Mouse (Mus musculus): ENCODE data around the gene Dynlt1c. TPM values are rescaled to one million over a fixed set of nuclear protein-coding genes. Genes with fewer than 3 reads are reported as not detected.
"Not testable (repeated sequence)": the region's sequence is repeated elsewhere in the genome, so short reads cannot be mapped to it uniquely, and the experiment has no call there.

Dynlt1c gene
- polyA plus RNA-seq, 1 experiment = 0.79 TPM

DNA sequence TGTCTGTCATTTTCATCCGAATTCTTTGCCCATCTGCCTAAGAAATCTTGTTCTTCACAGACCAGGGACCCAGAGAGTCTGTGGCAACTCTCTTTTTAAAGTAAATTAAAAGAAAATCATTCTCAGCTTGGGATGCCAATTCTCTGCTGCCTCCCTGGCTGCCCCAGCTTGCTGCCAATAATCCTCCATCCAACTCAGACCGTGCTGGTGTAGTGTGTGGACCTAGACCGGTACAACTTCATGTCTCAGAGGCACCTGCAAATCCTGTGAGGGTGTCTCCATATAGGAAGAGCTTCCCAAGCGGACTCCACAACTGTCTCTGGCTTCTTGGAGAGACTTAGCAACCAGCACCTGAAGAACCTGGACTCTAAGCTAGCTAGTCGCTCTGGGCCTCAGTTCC is 35.4 kb downstream of the Dynlt1c start:
- H3K9me3 ChIP-seq = no peaks in the 10 kb centered on the region
- H3K27me3 ChIP-seq (replicated peaks) = no peaks in the 10 kb centered on the region
- peaks cover 13% of the 10 kb centered on the region for H3K4me1 ChIP-seq
- H3K4me3 ChIP-seq (replicated peaks) = no peak overlapping the region
- H3K36me3 ChIP-seq (replicated peaks; ENCODE audit: low read length) = peaks cover 4% of the 10 kb centered on the region
- TF ChIP-seq GATA1 (IDR thresholded peaks at IDR 0.05; ENCODE audit: borderline replicate concordance, low read length) = no peak
- no peak for TF ChIP-seq FLI1 (IDR thresholded peaks at IDR 0.05; ENCODE audit: low read length)

DNA sequence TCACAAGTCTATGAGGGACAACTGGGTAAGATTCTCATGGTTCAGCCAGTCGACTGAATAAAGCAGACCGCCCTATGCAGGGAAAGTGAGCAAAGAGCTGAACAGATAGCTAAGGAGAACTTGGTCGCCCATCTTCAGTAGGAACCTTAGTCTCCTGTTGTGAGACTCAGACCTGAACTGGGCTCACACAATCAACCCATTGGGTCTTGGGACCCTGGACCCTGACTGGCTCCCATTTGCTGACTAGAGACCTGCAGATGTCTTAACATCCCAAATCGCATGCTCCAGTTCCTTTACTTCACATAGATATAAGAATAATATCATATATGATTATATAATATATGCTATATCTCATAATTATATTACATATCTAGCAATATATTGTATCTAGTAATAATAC is 36.0 kb downstream of the Dynlt1c start:
- H3K27me3 ChIP-seq (replicated peaks); H3K4me3 ChIP-seq (replicated peaks): not testable (repeated sequence)
- peaks cover 13% of the 10 kb centered on the region for H3K4me1 ChIP-seq

DNA sequence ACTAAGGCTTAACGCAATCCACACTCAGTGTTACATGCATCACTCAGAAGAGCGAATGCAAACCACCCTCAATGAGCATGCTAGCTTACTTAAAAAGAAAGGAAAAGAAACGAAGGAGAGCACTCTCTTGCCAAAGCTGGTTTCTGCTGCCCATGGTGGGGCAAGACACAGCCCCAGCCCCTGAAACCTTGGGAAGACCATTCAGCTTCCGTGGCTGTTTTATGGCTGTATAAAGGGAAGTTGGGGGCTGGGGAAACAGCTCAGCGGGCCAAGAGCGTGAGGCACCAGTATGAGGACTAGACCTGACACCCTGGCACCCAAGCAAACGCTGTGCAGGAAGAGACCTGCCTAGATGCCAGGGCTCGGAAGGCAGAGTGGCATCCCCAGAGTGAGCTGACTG is 37.0 kb downstream of the Dynlt1c start:
- not testable (repeated sequence) for H3K27me3 ChIP-seq (replicated peaks); H3K36me3 ChIP-seq (replicated peaks; ENCODE audit: low read length); H3K4me3 ChIP-seq (replicated peaks); H3K9me3 ChIP-seq
- H3K4me1 ChIP-seq = peaks cover 13% of the 10 kb centered on the region

More for the DNA sequence above, 36.0 kb downstream of the Dynlt1c start:
- H3K9me3 ChIP-seq; H3K36me3 ChIP-seq (replicated peaks; ENCODE audit: low read length): not testable (repeated sequence)

DNA sequence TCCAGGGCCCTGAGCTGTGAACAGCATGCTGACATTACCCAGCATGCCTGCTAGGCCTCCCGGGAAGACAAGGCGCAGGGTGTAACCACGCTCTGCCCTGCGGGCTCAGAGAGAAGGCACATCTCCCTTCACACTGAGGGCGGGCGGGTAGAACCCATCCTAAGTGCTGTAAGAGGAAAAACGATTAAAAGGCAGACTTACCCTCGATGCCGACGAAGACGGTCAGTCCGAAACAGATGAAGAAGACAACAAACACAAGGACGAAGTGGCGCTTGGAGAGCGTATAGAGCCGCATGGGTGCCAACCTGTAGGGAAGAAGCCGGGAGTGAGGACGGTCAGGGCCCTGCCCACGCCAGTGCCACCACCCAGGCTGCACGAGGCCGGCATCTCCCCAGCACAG is 38.0 kb downstream of the Dynlt1c start:
- not testable (repeated sequence) for H3K36me3 ChIP-seq (replicated peaks; ENCODE audit: low read length); H3K4me3 ChIP-seq (replicated peaks); H3K27me3 ChIP-seq (replicated peaks); H3K9me3 ChIP-seq
- peaks cover 13% of the 10 kb centered on the region for H3K4me1 ChIP-seq

DNA sequence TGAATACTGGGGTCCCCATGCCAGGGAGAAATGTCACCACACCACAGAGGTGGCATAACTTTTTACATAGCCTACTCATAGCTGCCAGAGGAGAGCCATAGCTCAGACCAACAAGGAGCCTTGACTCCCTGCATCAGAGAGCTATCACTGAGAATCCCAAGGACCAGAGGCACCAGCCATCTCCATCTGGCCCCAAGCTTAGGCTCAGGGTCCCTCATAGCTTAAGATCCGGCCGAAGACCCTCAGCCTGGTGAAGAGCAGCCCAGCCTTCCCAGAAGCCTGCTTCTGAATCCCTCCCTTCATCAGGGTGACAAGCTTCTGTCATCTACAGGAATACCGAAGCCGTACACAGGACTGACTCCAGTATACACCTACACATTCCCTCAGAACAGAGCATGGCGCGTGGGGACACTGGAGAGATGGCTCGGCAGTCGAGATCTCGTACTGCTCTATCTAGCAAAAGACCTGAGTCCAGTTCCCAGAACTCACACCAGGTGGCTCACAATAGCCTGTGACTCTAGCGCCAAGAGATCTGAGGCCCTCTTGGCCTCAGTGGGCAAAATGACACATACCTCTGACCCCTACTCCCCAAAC is 38.7 kb downstream of the Dynlt1c start:
- H3K4me3 ChIP-seq (replicated peaks); H3K9me3 ChIP-seq: not testable (repeated sequence)

DNA sequence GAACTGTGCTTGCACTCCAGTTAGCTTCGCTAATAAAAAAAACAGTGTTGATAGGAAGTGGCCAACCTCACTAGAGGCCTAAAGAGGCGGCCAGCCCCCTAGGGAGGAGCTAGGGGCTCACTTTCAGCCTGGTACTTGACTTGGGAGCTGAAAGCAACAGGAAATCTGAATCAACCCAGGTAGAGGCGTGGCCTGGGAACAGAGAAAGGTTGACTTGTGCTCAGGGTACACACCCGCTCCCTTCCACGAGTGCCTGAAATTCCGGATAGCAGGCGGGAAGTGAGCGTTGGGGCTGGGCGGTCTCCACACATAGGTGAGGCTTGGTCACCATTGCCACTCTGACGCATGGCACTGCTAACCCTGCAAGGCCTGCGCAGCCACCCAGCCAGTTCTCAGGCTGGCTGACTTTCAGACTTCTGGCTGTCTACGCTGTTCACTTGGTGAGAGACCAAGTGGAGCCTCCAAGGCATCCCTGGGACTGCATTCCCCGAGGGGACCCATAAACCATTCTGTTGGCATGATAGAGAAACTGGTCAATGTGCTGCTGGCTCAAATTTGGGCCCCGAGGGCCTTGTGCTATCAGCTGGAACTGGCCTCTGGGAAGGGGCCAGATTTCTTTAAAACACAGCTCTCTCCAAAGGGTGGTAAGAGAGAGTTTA is 39.4 kb downstream of the Dynlt1c start:
- H3K4me3 ChIP-seq (replicated peaks); H3K27me3 ChIP-seq (replicated peaks); H3K36me3 ChIP-seq (replicated peaks; ENCODE audit: low read length); H3K9me3 ChIP-seq: not testable (repeated sequence)
- H3K4me1 ChIP-seq = peaks cover 13% of the 10 kb centered on the region

More for the DNA sequence above, 38.7 kb downstream of the Dynlt1c start:
- H3K36me3 ChIP-seq (replicated peaks; ENCODE audit: low read length); H3K27me3 ChIP-seq (replicated peaks): not testable (repeated sequence)
- H3K4me1 ChIP-seq = peaks cover 13% of the 10 kb centered on the region

DNA sequence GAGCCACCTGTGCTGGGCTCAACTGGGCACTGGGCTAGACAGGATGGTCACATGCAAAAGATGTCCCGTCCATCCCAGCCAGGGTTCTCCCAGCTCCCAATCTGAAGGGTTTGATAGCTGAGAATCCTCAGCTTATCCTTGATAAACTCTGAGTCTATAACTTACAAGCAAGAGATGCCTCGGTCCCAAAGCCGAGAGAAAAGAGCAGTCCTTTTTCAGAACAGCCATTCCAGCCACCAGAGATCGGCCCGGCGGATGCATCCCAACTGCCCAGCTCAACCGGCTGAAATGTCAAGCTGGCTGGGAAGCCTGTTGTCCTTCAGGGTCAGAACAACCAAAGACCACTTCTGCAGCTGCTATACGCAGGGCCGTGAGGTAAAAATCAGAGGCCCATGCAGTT is 42.7 kb downstream of the Dynlt1c start:
- H3K27me3 ChIP-seq (replicated peaks); H3K4me3 ChIP-seq (replicated peaks); H3K36me3 ChIP-seq (replicated peaks; ENCODE audit: low read length); H3K9me3 ChIP-seq: not testable (repeated sequence)
- peaks cover 13% of the 10 kb centered on the region for H3K4me1 ChIP-seq

DNA sequence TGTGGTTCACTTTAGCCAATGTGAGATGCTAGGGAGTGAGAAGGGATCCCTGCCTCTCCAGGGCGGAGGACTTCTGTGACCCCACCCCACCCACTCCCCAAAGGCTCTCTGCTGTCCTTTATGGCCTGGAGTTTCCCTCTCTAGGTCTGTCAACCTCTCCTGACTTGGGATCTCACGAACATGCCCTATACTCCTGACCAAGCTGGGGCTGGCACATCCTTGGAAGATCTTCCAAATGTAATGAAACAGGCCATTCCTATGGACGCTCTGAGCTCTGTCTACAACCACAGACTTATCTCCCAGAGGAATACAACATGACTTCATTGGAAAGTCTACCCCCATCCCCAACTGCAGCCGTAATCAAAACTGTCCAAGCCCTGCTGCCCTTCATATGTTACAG is 43.2 kb downstream of the Dynlt1c start:
- H3K9me3 ChIP-seq; H3K27me3 ChIP-seq (replicated peaks); H3K4me3 ChIP-seq (replicated peaks); H3K36me3 ChIP-seq (replicated peaks; ENCODE audit: low read length): not testable (repeated sequence)
- peaks cover 13% of the 10 kb centered on the region for H3K4me1 ChIP-seq

DNA sequence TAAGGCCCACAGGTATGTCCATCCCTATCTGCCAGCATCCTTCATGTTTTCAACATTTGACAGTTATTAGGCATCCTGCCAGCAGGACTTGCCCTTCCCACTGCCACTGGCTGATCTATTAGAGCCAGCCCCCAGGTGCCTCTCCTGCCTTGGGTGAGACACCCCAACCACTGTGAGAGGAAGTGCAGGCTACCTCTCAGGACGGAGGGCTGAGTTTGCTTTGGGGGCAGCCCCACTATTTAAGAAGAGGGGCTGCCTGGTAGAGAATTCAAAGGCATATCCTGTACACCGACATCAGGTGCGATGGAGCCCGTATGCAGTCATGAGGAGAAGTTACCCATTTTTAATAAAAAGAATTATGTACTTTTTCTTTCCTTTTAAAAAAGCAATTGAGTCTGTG is 44.2 kb downstream of the Dynlt1c start:
- not testable (repeated sequence) for H3K27me3 ChIP-seq (replicated peaks); H3K36me3 ChIP-seq (replicated peaks; ENCODE audit: low read length); H3K4me1 ChIP-seq; H3K9me3 ChIP-seq; H3K4me3 ChIP-seq (replicated peaks)

DNA sequence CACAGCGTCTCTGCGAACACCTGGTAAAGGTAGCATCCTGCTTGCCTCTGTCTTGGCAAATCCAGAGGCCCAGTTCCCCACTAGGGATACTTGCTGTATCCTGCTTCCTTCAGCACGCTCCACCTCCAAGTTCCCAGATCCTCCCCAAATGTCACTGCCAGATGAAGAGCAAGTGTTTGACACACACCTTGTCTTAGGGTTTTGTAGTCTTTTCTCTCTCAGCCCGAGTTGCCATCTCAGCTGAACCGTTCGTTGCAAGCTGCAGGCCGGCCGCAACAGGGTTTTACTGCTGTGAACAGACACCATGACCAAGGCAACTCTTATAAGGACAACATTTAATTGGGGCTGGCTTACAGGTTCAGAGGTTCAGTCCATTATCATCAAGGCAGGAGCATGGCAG is 45.4 kb downstream of the Dynlt1c start:
- not testable (repeated sequence) for H3K4me3 ChIP-seq (replicated peaks); H3K27me3 ChIP-seq (replicated peaks); H3K36me3 ChIP-seq (replicated peaks; ENCODE audit: low read length); H3K4me1 ChIP-seq; H3K9me3 ChIP-seq

DNA sequence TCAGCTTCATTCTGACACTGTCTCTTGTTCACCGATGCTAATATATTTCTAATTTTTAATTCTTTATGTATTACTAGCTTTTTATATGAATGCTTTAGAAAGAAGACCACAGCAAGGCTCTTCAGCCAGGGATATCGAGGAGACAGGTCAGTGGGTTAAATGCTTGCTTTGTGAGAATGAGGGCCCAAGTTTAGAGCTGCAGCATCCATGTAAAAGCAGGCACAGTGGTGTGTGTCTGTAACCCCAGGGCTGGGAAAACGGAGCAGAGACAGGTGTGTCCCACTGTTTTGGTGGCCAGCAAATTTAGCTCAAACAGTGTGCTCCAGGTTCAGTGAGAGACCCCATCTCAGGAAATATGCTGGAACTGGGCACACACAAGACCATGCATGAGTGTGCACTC is 46.0 kb downstream of the Dynlt1c start:
- not testable (repeated sequence) for H3K4me3 ChIP-seq (replicated peaks); H3K36me3 ChIP-seq (replicated peaks; ENCODE audit: low read length); H3K4me1 ChIP-seq; H3K27me3 ChIP-seq (replicated peaks); H3K9me3 ChIP-seq

DNA sequence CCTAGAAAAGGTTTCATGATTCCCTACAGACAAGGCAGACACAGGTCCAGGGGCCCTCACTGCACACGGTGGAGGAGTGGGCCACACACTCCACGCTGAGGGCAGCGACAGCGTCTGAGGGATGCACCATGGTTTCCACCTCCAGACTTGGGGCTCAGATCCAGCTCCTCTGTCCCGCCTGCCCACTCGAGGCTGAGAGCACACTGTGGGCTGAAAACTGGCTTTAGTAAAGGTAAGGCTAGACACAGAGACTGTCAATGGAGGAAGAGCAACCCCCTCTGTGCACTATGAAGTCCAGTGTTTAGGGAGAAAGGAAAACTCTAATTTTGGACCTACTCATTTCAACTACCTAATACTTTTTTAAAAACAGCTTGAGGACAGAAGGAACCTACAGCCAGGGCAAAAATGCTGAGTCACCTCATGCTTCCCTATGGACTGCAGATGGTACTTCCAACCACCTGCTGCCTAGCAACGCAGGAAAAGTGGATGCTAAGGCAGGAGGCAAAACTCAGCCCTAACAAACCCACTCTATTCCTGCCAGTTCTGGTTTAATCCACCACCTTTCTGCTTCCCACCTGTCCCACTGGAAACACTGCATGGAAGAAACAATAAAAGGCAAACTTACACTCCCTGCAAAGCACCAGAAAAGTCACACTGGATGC is 49.6 kb downstream of the Dynlt1c start:
- not testable (repeated sequence) for H3K4me3 ChIP-seq (replicated peaks); H3K9me3 ChIP-seq; H3K36me3 ChIP-seq (replicated peaks; ENCODE audit: low read length); H3K27me3 ChIP-seq (replicated peaks); H3K4me1 ChIP-seq

DNA sequence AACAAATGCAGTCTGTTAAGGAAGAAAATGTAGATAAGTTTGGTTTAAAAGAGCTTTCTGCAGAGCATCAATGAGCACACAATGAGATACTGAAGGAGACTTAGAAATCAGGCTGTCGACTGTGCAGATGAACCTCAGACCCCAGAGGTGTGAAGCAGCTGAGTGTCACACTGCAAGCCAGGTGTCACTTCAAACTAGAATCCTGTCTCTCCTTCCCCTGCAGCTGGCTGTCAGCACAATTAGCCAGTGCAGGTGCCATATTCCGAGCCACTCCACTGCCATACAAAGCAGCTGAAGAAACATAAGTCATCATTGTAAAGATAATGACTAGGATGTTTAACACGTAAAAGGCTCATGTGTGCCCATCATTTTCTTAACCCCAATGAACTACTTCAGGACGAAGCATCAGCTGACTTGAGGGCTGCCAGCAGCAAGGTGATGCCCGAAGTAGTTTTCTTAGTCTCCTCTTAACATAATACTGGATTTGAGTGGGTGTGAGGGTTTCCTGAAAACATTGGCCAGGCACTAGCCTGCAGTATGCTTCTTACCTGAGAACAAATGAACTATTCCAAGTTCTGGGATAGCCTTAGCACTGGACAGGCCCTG is 52.0 kb downstream of the Dynlt1c start:
- H3K27me3 ChIP-seq (replicated peaks); H3K4me3 ChIP-seq (replicated peaks); H3K4me1 ChIP-seq; H3K9me3 ChIP-seq; H3K36me3 ChIP-seq (replicated peaks; ENCODE audit: low read length): not testable (repeated sequence)

DNA sequence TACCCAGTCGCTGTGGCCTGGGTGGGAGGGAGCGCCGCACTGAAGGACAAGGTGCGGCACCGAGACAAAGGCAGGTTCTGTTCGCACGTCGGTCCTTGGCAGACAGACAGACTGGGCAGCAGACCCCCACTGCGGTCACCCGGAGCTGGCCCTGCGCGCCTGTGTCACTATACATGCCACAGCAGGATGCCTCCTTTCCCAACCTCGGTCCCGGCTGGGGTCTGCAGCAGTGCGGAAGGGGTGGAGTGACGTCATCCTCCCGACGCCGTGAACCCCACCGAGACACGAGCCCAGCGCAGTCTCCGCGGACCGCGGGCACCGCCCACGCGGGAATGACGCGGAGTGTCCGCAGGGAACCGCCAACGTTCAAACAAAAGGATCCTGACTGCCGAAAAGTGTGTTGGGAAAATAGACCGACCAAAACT is 53.6 kb downstream of the Dynlt1c start:
- H3K4me1 ChIP-seq; H3K36me3 ChIP-seq (replicated peaks; ENCODE audit: low read length); H3K9me3 ChIP-seq; H3K27me3 ChIP-seq (replicated peaks): not testable (repeated sequence)
- peak overlapping the region; percentile 90 for H3K4me3 ChIP-seq (replicated peaks)

DNA sequence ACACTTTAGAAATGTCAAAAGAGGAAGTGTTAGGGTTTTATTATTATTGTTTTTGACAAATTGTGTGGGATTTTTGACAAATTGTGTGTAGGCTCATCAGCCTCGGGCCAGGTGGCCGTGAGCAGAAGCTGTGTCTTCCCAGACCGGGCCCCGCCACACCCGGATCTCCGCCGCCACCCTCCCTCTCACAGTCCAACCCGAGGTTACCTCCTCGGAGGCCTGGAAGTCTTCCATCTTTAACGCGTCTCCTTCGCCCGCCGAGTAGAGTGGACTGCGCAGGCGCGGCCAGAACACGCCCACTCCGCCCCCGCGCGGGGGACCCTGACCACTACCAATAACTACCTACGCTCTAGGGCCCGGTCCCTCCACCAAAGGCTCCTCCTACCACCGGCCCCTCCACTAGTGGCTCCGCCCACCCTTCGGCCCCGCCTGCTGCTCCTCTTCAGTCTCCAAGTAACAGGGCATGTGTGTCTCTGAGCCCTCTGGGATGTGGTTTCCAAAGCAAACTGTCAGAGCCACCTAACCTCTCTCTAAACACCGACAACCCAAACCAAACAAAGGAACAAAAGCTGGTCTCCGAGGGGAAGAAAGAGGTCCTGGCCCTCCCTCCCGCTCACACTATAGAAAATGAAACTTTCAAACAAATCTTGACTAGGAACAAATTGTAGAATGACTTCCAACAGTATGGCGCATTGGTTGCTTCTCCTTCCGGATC is 54.3 kb downstream of the Dynlt1c start, which contains the start of gene Dynlt1f:
Dynlt1f (minus strand) TSS at position 334 of the 715 bp plus-strand sequence.
- not testable (repeated sequence) for H3K36me3 ChIP-seq (replicated peaks; ENCODE audit: low read length)

More for the DNA sequence above, 54.3 kb downstream of the Dynlt1c start, which contains the start of gene Dynlt1f:
- H3K9me3 ChIP-seq; H3K4me1 ChIP-seq; H3K27me3 ChIP-seq (replicated peaks): not testable (repeated sequence)
- H3K4me3 ChIP-seq (replicated peaks) = peak within 1 kb of the TSS; percentile 90

Data from megakaryocyte, embryonic 14.5 days (primary cell).